Mouse (Mus musculus) spleen, adult 18-20 months (tissue): Measurements from ENCODE around the gene H2-T23.
"Not testable (repeated sequence)": the region's sequence is repeated elsewhere in the genome, so short reads cannot be mapped to it uniquely, and the experiment has no call there.

Experiments
- DNase-seq, 2 experiments: peaks; one replicate each; pipeline ENCODE4 v3.0.0; 2022; ENCODE audit warnings: mixed read lengths in 2 of 2

The H2-T23 gene

DNA sequence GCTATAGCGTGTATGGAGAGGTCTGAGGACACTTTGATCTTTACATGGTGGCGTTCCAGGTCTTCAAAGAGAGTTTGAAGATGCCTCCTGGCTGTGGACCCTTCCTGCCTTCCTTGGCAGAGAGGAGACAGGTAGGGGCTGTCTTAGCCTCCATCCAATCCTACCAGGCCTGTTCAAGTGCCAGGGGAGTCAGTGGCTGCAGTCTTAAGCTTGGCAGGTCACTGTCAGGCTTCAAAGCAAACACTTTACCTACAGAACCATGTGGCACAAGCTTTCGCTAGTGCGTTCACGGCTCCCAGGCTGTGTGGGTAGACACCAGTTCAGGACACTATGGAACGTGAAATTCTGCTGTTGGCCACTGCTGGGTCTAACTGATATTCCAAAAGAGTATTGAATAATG lies 9.7 kb downstream of the H2-T23 start:
- DNase-seq = no peak

DNA sequence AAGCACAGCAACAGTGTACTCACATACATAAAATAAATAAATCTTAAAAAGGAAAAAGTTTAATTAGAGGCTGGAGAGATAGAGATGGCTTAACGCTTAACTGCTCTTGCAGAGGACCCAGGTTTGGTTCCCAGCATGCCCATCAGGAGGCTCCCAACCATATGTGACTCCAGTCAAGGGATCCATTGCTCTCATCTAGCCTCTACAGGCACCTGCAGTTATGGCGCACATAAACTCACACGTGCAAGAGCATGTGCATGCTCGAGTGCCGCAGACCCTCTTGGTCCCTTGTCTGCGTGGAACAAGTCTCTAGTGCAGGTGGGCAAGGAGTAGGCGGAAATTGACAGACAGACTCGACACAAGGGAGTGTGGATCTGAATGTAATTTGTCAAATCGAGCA lies 10.6 kb downstream of the H2-T23 start:
- DNase-seq = no peak

DNA sequence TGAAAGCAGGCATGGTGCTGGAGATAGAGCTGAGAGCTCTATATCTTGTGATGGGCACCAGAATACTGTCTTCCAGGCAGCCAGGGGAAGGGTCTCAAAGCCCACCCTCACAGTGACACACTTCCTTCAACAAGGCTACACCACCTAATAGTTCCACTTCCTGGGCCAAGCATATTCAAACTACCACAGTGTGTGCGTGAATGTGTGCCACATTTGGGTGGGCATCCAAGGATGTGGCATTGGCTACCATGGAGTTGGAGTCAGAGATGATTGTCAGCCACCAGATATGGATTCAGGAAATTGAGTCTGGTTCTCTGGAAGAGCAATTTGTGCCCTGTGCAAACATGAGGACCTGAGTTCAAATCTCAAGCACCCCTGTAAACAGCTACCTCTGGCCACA lies 11.3 kb downstream of the H2-T23 start:
- DNase-seq = no peak

DNA sequence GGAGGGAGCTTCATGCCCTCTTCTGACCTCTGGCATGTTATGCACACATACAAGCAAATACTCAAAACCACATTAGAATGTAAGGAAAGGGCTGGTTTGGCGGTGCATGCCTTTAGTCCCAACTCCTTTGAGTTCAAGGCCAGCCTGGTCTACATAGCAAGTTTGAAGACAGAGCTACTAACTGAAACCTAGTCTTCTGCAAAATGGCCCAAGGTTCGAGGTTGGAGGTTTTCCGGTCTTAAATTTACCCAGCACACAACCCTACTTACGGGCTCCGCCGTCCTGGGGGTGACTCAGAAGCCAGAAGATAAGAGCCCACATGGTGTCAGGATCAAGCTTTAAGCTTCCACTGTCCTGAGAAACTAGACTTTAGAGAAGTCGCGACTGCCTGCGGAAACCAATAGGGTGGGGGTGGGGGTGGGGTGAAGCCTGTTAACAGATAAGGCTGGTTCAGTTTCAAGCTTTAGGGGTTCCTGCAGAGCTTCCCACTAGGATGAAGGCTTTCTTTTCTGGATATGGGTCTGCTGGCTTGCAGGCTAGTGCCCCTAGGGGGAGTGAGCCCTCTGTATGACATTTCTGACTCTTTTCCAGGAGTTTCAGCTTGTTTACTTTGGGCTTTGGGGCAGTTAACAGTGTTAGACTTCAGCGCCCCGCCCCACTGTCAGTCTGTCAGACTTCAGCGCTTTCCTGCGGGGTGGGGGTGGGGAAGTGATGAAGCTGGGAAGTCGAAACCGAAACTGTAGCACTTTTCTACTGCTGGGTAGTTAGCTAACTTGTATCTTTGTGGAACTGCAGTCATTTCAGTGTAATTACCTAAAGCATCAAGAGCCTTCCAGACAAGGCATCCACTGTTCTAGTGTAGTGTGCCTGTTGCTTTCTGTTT lies 12.2 kb downstream of the H2-T23 start, which contains the start of gene H2-T24:
Gene H2-T24 (minus strand): TSS at position 370 of the 883 bp plus-strand sequence.
- DNase-seq = peak; percentile 76 to 80

DNA sequence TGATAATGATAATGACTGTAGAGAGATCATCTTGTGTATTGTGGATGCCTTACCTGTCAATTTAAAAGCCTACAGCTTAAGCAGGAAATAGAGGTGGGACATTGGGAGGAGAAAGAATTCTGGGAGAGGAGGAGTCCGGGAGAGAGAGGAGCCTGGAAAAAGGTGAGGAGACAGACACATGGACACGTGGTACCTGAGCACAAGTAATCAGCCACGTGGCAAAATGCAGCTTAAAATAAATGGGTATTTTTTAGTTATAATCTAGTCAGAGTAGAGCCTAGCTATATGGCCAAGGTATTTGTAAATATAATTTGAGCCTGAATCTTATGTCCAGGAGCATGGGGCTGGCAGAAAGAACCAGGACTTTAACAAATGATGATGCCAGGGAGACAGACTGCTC lies 13.1 kb downstream of the H2-T23 start:
- DNase-seq = no peak

DNA sequence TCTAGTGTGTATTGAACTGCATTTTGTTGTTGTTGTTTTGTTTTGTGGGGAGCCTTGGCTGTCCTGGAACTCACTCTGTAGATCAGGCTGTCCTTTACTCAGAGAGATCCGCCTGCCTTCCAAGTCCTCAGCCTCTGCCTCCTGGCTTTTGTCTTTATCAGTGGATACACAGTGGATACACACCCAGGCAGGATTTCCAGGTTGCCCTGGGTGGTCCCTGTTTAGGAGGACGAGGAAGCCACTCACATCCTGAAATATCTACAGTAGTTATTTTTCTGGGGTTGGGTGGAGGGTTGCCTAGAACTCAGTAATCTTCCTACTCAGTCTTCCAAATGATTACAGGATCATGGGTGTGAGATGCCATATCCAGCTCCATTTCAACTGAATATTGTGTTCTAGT lies 13.7 kb downstream of the H2-T23 start:
- no peak for DNase-seq

DNA sequence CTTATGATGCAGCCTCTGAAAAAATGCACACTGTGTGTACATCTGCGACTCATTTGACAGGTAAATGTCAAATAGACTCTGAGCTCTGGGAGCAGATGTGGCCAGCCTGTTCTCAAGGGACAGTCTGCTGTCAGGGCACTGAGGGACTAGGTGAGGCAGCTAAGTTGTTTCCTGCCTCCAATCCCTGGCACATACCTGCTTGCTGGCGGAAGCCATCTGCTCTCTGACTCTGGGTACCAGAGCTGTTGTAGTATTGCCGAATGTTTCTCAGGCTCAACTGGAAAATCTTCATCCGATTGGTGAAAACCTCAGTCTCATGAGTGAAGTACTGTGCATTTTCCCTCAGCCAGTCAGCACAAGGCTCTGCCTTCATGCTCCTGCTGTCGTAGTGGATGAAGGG lies 15.6 kb downstream of the H2-T23 start:
- no peak for DNase-seq

DNA sequence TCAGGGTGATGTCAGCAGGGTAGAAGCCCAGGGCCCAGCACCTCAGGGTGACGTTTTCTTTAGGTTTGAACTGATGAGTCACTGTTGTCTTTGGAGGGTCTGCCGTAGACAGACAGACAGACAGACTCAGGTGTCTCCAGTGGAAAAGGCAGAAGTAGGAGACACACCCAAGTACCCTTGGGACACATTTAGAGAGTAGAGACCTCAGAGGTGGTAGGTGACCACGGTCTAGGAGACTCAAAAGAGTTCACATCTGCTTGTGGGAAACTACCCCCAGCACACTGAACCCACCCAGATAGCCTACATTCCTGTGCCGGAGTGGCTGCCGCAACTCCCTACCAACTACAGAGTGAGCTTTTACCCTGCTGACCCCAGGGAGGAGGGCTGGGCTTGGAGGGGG lies 17.7 kb downstream of the H2-T23 start:
- no peak for DNase-seq

DNA sequence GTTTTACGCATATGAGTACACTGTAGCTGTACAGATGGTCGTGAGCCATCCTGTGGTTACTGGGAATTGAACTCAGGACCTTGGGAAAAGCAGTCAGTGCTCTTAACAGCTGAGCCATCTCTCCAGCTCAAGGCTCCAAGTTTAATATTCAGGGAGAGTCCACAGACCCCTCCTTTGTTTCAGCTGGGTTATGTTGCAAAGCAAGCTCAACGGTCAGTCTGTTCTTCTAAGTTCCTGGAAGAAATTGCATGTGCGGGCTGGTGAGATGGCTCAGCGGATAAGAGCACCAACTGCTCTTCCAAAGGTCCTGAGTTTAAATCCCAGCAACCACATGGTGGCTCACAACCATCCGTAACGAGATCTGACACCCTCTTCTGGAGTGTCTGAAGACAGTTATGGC lies 28.2 kb downstream of the H2-T23 start:
- DNase-seq = not testable (repeated sequence)

DNA sequence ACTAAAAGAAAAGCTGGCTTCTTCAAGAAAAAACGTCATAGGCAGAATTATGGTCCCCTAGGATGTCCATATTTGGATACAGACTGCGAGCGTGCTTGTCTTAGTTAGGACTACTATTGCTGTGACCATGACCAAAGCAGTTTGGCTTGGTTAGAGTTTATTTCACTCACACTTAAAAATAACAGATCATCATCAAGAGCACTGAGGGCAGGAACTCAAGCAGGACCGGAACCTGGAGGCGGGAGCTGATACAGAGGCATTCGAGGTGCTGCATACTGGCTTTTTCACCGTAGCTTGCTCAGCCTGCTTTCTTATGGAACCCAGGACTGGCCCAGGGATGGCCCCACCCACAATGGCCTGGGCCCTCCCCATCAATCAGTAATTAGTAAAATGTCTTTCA lies 29.3 kb downstream of the H2-T23 start:
- no peak for DNase-seq

DNA sequence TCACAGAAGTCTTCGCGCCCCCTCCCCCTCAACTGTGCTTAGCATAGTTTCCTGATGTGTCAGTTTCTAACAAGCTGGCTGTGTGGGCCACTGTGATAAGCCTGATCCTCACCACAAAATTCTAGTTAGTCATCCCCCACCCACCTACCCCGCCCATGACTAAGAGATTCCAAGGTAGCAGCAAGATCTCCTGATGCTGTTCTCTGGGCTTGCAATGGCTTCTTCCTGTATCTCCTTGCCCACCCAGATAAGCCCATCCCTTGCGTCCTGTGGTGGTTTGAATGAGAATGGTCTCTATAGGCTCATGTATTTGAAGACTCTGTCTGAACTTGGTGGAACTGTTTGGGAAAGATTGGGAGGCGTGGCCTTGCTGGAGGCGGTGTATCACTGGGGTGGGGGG lies 30.7 kb downstream of the H2-T23 start:
- DNase-seq = no peak

DNA sequence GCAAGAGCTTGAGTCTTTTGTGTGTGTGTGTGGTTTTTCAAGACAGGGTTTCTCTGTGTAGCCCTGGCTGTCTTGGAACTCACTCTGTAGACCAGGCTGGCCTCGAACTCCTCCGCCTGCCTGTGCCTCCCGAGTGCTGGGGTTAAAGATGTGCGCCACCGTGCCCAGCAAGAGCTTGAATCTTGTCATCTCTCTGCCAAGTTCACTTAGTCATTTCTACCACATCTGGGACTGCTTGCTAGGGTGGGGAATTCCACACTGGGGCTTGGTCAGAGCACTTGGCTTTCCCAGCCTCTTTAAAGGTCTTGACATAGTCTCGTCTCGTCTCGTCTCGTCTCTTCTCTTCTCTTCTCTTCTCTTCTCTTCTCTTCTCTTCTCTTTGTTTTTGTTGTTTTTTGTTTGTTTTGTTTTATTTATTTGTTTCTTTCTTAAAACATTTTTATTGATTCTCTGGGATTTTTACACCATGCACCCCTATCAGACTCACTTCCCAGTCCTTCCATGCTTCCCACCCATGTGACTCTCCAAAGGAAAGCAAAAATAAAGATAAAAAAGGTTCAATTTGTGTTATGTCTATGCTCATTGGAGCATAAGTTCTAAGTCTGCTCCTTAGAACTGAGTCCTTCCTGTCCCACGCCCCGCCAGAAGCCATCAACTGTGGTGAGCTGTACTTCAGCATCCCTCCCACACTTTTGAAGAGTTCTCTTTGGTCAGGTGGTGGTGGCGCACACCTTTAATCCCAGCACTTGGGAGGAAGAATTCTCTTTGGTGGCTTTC lies 31.3 kb downstream of the H2-T23 start:
- peak; percentile 36 to 41 for DNase-seq

DNA sequence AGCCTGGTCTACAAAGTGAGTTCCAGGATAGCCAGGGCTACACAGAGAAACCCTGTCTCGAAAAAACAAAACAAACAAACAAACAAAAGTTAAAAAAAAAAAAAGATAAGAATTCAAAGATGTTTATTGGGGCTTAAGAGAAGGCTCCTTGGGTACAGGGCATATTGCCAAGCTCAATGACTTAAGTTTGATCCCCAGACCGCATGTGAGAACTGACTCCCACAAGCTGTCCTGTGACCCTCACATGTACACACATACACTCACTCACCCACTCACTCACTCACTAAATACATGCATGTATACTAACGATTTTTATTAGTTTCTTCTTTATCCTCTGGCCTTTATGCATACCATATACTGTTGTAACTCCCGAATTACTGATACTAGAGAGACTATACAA lies 32.3 kb downstream of the H2-T23 start:
- DNase-seq = no peak

DNA sequence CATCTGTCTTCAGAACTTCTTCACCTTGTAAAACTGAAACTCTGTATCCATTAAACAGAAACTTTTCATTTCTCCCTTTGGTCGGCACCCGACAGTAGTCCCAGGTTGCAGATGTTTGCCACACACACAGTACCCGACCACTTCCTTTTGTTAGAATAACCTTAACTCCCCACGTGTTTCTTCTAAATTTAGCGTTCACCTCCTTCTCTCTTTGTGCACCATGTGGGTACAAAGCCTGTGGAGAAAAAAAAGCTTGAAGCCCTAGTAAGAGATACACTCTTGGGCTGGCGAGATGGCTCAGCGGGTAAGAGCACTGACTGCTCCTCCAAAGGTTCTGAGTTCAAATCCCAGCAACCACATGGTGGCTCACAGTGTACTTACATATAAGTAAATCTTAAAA lies 33.3 kb downstream of the H2-T23 start:
- peak; percentile 50 to 59 for DNase-seq

DNA sequence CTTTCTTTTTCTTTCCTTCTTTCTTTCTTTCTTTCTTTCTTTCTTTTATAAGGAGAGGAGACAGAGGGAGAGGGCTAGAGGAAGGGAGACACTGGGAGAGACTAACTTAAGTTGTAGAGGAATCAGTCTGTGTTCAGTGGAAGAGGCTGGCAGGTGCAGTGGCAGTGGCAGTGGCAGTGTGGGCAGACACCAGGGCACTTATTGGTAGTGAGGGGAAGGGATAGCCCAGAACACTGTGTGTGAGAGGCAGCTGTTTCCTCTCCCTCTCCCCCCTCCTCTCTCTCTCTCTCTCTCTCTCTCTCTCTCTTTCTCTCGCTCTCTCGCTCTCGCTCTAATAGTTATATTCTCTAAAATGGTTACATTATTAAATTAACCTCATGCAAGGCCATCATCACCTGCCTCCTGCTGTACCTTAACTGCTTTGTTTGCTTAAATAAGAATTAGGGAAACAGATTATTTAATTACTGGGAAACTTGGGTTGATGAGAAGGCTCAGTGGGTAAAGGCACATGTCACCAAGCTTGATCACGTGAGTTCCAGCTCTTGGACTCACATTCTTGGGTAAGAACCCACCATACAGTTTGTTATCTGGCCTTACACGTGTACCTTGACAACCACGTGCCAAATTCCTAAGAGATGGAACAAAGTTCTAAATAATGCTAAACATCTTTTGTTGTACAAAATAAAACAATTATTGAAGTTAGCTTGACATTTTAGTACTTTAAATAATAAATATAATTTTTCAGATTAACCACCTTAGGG lies 33.9 kb downstream of the H2-T23 start:
- no peak for DNase-seq

DNA sequence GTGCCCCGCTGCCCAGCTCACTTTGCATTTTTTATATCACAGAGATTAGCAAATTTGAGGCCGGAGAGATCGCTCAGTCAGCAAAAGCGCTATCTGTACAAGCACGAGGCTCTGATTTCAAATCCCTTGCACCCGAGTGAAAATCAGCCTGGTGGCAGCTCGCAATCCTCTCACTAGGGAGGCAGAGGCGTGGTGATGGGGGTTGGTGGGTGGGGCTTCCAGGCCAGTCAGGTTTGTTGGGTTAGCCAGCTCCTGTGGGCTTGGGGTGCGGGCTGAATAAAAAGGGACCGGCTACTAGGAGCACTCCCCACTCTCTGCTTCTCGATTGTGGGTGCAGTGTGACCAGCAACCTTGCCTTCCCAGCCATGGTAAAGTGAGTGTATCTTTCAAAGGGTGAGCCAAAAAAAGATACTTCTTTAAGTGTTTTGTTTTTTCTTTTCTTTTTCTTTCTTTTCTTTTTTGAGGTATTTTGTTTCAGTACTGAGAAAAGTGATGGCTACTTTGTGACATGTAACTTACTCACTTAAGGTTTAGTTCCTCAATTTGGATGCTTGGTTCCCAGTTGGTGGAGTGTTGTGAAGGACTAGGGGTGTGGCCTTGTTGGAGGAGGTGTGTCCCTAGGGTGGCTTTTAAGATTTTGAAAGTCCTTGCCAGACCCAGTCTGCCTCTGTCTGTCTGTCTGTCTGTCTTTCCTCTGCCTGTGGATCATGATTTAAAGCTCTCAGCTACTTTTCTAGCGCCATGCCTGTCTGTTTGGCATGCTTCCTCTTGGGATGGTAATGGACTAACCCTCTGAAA lies 34.7 kb downstream of the H2-T23 start:
- DNase-seq = peak; percentile 47 to 53

DNA sequence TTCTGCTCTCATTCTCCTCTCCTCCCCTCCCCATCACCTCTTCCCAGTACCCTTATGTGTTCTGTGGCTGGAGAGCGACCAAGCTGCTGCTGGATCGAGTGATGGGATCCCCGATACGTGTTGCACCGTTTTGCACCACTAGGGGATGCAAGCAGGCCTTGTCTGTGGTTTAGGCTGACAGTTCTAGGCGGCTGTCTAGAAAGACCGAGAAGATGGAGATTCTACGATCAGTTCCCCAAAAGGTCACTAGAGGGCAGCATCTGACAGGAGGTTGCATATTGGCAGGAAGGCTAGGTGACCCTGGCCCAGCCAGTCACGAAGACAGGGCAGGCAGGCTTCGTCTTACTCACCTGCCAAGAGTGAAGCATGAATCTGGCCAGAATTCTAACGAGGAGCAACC lies 35.7 kb downstream of the H2-T23 start:
- DNase-seq = peak; percentile 85 to 97

DNA sequence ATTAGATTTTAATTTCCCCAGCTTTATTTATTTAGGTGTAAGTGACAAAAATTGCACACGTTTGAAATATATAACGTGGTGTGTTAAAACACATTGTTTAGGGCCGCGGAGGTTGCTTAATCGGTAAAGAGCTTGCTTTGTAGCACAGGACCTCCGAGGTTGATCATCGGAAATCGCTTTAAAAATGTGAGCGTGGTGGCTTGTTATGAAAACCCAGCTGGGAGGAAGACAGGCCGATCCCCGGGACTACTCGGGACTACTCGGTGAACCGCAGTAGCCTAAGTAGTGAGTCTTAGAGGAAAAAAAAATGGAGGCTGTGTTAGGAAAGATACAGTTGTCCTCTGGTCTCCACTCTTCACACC lies 37.8 kb downstream of the H2-T23 start:
- DNase-seq = no peak

DNA sequence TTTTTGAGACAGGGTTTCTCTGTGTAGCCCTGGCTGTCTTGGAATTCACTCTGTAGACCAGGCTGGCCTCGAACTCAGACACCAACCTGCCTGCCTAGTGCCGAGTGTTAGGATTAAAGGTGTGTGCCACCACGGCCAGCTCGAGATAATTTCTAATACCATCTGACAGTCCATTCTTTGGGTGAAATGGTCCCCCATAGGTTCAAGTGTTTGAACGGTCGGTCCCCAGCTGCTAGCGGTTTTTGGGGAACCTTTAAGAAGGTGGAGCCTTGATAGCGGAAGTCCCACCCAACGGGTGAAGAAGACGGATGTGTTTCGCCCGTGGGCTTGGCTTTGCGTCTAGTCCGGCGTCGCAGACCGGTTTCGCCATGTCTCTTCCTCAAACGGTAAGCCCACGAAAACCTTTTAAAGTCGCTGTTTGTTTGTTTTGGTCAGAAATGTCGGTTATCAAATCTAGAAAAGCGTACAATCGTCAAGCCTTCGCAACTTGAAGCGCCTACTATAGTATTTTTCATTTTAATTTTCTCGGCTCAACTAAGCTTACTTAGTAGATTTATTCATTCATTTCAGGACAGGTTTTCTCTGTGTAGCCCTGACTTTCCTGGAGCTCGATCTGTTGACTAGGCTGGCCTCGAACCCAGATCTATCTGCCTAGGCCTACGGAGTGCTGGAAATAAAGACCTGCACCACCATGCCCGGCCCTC lies 38.3 kb downstream of the H2-T23 start:
- DNase-seq = peak; percentile 67 to 69

DNA sequence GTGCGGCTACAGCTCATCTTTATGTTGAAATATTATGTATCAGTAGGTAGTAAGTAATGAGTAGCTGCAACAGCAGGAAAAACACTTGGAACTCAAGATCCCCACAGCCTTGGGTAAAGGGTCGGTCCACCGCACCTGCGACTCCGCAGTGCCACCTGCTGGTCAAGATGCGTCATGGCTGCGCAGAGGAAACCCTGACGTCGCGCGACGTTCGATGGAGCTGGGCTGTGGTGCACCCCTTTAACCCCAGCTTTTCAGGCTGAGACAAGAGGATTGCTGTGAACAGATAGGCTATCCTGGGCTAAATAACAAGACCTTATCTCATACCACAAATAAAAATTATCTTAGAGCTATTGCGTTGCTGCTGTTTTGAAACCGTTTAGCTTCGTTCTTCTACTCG lies 39.0 kb downstream of the H2-T23 start:
- DNase-seq = peak; percentile 54 to 70

DNA sequence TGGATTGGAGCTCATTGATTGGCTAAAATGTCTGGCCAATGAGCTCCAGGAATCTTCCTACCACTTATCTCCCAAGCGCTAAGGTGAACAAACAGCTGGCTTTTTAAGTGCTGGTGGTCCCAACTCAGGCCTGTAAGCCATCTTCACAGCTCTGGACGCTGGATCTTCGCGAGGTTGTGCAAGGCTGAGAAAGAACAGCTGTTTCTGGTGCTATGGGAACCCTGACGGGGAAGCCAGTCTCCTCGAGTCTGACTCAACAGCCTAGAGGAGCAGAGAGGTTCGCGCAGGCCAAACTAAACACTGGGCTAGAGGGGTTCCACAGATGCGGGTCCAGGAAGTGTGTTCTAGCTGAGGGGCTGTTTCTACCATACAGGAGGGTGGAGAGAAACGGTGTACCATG lies 40.9 kb downstream of the H2-T23 start:
- DNase-seq = no peak

DNA sequence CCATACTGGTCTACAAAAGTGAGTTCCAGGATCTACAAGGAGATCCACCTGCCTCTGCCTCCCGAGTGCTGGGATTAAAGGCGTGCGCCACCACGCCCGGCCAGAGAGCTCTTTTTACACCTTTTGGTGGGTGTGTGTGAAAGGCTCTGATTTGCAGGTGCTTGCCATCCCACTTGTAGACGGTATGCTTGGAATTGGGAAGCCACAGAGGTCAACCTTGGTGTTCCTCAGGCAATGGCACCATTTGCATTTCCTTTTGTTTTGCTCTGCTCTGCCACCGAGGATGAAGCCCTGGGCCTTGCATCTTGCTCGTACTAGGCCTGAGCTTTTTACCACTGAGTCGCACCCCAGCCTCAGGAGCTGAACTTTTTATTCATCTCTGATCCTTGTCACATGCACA lies 50.9 kb downstream of the H2-T23 start:
- DNase-seq = no peak
